Mouse (Mus musculus) thymus, adult 2 months (tissue): ENCODE results near the gene Medag. TPM values are rescaled to one million over a fixed set of nuclear protein-coding genes. Genes with fewer than 3 reads are reported as not detected.

Experiments used
- DNase-seq: peaks from one replicate; pipeline ENCODE4 v3.0.0; 2021
- H3K27ac ChIP-seq: fragments of 200-500 bp; 2 replicates; pipeline ENCODE4 v1.5.1; 2012; ENCODE audit warnings: low read length, control low read depth; ENCODE audit not compliant: control insufficient read depth, insufficient read depth
- H3K27me3 ChIP-seq: fragments of 200-500 bp; 2 replicates; pipeline ENCODE4 v1.6.1; 2012; ENCODE audit warnings: mild to moderate bottlenecking, low read length, moderate library complexity, mixed read lengths; ENCODE audit not compliant: control insufficient read depth, insufficient read depth
- H3K36me3 ChIP-seq: fragments of 200-500 bp; 2 replicates; pipeline ENCODE4 v1.6.1; 2012; ENCODE audit warnings: mild to moderate bottlenecking, low read length, moderate library complexity; ENCODE audit not compliant: control insufficient read depth, insufficient read depth
- H3K4me1 ChIP-seq: fragments of 200-500 bp; replicated peaks from 2 replicates; pipeline ENCODE4 v1.6.1; 2012; ENCODE audit warnings: low read length; ENCODE audit not compliant: control insufficient read depth, insufficient read depth
- H3K4me3 ChIP-seq: fragments of 200-500 bp; 2 replicates; pipeline ENCODE4 v1.5.1; 2012; ENCODE audit warnings: mild to moderate bottlenecking, low read length, control low read depth, moderate library complexity; ENCODE audit not compliant: control insufficient read depth, insufficient read depth
- CTCF ChIP-seq: fragments of 200-500 bp; IDR thresholded peaks from 2 replicates; pipeline ENCODE4 v1.5.1; 2012; ENCODE audit warnings: mild to moderate bottlenecking, control low read depth, low read length, moderate library complexity, borderline replicate concordance; ENCODE audit not compliant: control insufficient read depth, poor library complexity, insufficient read depth; ENCODE audit errors: extremely low read depth
- POLR2A ChIP-seq: fragments of 200-500 bp; IDR thresholded peaks from 2 replicates; pipeline ENCODE4 v1.6.1; 2012; ENCODE audit warnings: mild to moderate bottlenecking, low read length, control low read depth, moderate library complexity; ENCODE audit not compliant: control insufficient read depth, poor library complexity, insufficient read depth; ENCODE audit errors: extremely low read depth
- WGBS: fragments of 180-500 bp; shearing (Covaris S2); methylation state at CpG from one replicate; pipeline ENCODE4 v1.1.7; 2018; 5-methylcytosine and 5-hydroxymethylcytosine counted together
- polyA plus RNA-seq: library from polyadenylated mRNA; depleted of rRNA; stranded (reverse); fragments of >200 nt; gene quantifications from 2 replicates; pipeline ENCODE4 v1.2.3, GENCODE M21; 2012

The Medag gene
- polyA plus RNA-seq, 1 experiment: 2.8 TPM

DNA sequence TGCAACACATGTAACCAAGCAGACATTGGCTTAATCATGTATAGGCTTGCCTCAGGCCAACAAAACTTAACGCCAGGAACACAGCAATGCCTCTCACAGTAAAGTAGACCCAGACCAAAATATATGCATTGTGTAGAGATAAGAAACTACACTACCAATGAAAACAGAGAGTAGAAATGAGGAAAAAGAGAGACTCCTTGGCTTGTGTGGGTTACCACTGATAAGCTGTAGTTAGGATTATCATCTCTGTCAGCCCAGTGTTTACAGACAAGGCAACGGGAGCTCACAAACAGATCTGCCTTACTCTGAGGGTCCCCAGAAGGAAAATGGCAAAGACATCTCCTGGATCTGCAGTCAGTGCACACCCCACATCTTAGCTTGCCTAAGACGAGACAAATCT lies 25.0 kb downstream of the Medag start:
- 89% methylated on average over 3 of the region's 3 CpGs for WGBS
- Histone ChIP-seq H3K4me3 (no peak overlapping the region), H3K4me1 (peaks cover 33% of the 10 kb centered on the region)

DNA sequence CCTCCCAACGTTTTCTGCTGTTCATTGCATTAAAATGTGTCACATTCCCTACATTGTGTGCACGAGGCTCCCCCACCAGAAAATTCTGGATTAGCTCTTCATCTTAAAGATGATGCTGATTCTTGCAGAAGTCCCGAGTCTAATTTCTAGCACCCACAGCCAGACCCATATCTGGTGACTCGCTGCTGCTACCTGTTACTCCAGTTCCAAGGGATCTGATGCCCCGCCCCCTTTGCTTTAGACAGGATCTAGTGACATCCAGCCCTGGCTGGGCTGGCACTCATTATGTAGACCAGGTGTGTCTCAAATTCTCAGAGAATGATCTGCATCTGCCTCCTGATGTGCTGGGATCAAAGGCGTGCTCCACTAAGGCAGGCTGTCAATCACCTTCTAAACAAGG lies 25.6 kb downstream of the Medag start:
- no peak for DNase-seq

More for the DNA sequence above, 25.0 kb downstream of the Medag start:
- Histone ChIP-seq H3K27me3 (no peaks in the 10 kb centered on the region), H3K27ac (no peak overlapping the region), H3K36me3 (no peaks in the 10 kb centered on the region)
- TF ChIP-seq POLR2A (no peak), CTCF (no peak)
- no peak for DNase-seq

DNA sequence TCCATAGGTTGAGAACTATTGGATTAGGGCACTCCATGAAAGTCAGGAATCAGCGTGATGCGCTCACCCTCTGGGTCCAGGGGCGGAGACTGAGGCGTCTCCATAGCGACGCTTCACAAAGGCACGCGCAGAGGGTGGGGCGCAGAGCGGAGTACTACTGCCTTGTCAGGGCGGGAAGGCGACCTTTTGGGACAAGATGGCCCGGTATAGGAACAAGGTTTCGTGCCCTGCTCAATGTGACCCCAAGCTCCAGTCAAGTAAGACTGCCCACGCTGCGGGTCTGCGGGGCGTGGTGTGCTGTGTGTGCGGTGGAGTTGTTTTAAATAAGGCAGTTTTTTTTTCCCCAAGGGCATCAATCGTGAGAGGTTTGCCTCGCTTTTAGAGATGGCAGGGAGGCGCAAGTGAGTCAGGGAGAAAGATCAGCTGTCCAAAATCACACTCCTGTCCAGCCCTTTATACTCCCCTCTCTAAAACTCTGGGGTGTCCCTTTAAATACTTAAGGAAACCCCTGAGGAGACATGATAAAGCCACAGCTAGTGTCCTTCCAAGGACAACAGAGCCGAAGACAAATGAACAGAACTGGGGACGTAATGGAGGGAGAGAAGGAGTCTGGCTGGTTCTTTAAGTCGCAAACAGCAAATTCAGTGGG lies 28.1 kb downstream of the Medag start, which contains the start of gene Tex26:
Gene Tex26, plus strand, starts transcription at position 130 of the 649 bp plus-strand sequence.
- WGBS: under 1% methylated on average over 25 of the region's 25 CpGs
- peak; percentile 75 for DNase-seq
- TF ChIP-seq POLR2A: 0 out of 2 replicates have a peak, but pooled peaks have one; percentile 18
- peak; percentile 48; the same call in 1 of the 2 replicates for TF ChIP-seq CTCF
- H3K4me1 ChIP-seq: peaks cover 22% of the 10 kb centered on the region
- H3K4me3 ChIP-seq: peak within 1 kb of the TSS; percentile 53
- no peaks in the 10 kb centered on the region for H3K36me3 ChIP-seq
- no peak within 1 kb of the TSS for H3K27ac ChIP-seq
- no peaks in the 10 kb centered on the region for H3K27me3 ChIP-seq

More for the DNA sequence above, 25.6 kb downstream of the Medag start:
- Histone ChIP-seq H3K27ac (no peak overlapping the region), H3K36me3 (no peaks in the 10 kb centered on the region), H3K4me1 (peaks cover 33% of the 10 kb centered on the region), H3K27me3 (no peaks in the 10 kb centered on the region), H3K4me3 (no peak overlapping the region)
- WGBS: 92% methylated on average over 6 of the region's 6 CpGs
- TF ChIP-seq POLR2A (no peak), CTCF (no peak)

DNA sequence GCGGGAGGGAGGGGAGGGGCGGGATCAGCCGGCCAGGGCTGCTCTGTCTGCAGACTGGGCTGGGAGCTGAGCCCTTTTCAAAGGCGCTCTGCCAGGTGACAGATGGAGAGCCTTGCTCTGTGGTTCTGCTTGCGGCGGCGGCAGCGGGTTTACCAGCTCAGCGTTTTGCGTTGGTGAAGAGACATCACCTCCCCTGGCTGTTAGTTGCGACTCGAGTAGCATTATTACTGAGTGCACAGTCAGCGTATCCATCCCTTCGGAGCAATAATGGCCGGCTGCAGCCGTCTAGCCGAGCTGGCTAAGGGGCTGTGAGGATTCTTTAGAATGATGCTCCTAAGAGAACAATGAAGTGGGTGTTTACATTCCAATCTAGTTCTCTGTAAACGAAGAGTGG lies 28.6 kb downstream of the Medag start:
- Histone ChIP-seq H3K27ac (no peak overlapping the region), H3K27me3 (no peaks in the 10 kb centered on the region), H3K36me3 (no peaks in the 10 kb centered on the region), H3K4me3 (peak overlapping the region; percentile 19), H3K4me1 (peaks cover 23% of the 10 kb centered on the region)
- DNase-seq: peak; percentile 66
- TF ChIP-seq CTCF (no peak), POLR2A (no peak)
- WGBS: 4% methylated on average over 18 of the region's 18 CpGs

DNA sequence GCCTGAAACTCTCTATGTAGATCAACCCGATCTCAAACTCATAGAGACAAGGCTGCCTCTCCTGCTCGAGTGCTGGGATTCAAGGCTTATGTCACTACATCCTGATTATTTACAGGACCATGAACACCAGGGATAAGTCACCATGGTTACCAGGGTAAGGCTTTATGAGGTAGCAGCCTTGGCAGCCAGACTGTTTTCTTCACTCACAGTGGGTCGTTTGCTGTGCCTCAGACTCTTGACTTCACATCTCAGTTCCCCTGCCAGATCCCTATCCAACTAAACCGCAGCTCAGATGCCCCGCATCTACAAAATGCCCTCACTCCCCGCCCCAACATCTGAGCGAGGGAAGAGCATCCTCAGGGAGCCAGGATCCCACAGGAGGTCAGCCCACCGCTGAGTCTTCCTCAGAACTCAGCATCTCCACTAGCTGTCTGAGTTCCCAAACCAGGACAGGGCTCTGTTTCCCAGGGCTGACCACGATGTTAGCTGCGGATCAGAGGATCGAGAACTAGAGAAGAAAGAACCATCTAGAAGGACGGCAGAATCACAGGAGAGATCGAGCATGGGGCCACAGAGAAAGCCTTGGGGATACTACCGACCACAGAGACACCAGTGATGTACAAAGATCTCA lies 30.2 kb downstream of the Medag start:
- 93% methylated on average over 14 of the region's 14 CpGs for WGBS
- TF ChIP-seq CTCF: no peak
- TF ChIP-seq POLR2A: no peak
- DNase-seq: no peak
- Histone ChIP-seq H3K27me3 (no peaks in the 10 kb centered on the region), H3K4me3 (no peak overlapping the region), H3K36me3 (no peaks in the 10 kb centered on the region), H3K4me1 (peaks cover 30% of the 10 kb centered on the region), H3K27ac (no peak overlapping the region)

DNA sequence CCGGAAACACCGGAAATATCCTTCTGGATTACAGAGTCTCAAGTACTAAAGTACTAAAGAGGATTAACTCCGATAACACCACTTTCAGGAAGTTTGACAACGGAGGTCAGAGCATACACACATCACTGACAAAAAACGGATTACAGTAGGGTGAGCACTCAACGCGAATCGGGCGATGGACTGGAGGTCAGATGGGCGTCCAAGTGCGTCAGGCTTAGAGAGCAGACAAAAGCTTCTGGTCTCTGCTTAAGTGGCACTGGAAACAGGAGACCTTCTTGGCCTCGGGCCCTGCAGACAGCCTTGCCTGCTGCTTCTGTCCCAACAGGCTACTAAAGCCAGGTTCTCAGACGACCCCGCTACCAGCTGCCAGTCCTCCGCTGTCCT lies 30.7 kb downstream of the Medag start:
- Histone ChIP-seq H3K36me3 (no peaks in the 10 kb centered on the region), H3K4me1 (peaks cover 32% of the 10 kb centered on the region), H3K27me3 (no peaks in the 10 kb centered on the region), H3K27ac (no peak overlapping the region), H3K4me3 (no peak overlapping the region)
- TF ChIP-seq CTCF (no peak), POLR2A (no peak)
- 96% methylated on average over 15 of the region's 15 CpGs for WGBS
- DNase-seq: no peak
